Mouse (Mus musculus) cerebellum, adult 2 months (tissue): Measurements from ENCODE around the gene Camkmt. TPM values are rescaled to one million over a fixed set of nuclear protein-coding genes. Genes with fewer than 3 reads are reported as not detected.
A peak's percentile ranks its signal among the peaks of the same experiment; 100 is the strongest.

Source experiments
- DNase-seq, 2 experiments: peaks; one replicate each; pipeline ENCODE4 v3.0.0; 2021
- H3K27ac ChIP-seq: fragments of 200-500 bp; 2 replicates; pipeline ENCODE4 v1.5.1; 2012; ENCODE audit warnings: low read length, control low read depth, inconsistent platforms; ENCODE audit not compliant: insufficient read depth
- H3K27me3 ChIP-seq: fragments of 200-500 bp; 2 replicates; pipeline ENCODE4 v1.6.1; 2012; ENCODE audit warnings: inconsistent platforms, mild to moderate bottlenecking, low read length, moderate library complexity; ENCODE audit not compliant: control insufficient read depth, insufficient read depth
- H3K4me1 ChIP-seq: fragments of 200-500 bp; 2 replicates; pipeline ENCODE4 v1.6.1; 2011; ENCODE audit warnings: low read length; ENCODE audit not compliant: control insufficient read depth, insufficient read depth
- H3K4me3 ChIP-seq: fragments of 200-500 bp; replicated peaks from 2 replicates; pipeline ENCODE3; 2011; ENCODE audit warnings: mild to moderate bottlenecking, low read depth, low read length, control low read depth; ENCODE audit not compliant: insufficient read depth
- CTCF ChIP-seq: fragments of 200-500 bp; IDR thresholded peaks from 2 replicates; pipeline ENCODE4 v1.5.1; 2011; ENCODE audit warnings: low read depth, mild to moderate bottlenecking, control low read depth, low read length, moderate library complexity, borderline replicate concordance; ENCODE audit not compliant: insufficient read depth
- POLR2A ChIP-seq: fragments of 200-500 bp; IDR thresholded peaks from 2 replicates; pipeline ENCODE4 v1.6.1; 2011; ENCODE audit warnings: low read length, control low read depth, borderline replicate concordance; ENCODE audit not compliant: insufficient read depth
- WGBS: fragments of 180-500 bp; shearing (Covaris S2); methylation state at CpG from one replicate; pipeline ENCODE4 v1.1.7; 2018; 5-methylcytosine and 5-hydroxymethylcytosine counted together
- polyA plus RNA-seq: library from polyadenylated mRNA; depleted of rRNA; stranded (reverse); fragments of >200 nt; gene quantifications from 2 replicates; pipeline ENCODE4 v1.2.3, GENCODE M21; 2012

Camkmt gene
- polyA plus RNA-seq, 1 experiment: 6.6 TPM

DNA sequence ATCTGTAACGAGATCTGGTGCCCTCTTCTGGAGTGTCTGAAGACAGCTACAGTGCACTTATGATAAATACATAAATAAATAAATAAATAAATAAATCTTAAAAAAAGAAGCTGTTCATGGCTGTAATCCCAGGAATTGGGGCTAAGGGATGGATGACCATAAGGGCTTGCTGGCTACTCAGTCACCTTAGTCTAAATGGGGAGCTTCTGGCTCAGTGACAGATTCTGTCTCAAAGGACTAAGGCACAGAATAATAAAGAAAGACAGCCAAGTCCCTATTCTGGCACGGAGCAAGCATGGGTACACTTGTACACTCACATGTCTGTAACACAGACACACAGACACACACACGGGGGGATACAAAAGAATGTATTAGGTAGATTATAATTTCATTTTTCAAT is 11.1 kb upstream of the Camkmt start:
- no peaks in the 10 kb centered on the region for H3K4me1 ChIP-seq
- WGBS: 48% methylated on average over 3 of the region's 3 CpGs
- H3K4me3 ChIP-seq: no peak overlapping the region
- H3K27ac ChIP-seq: no peak overlapping the region
- peak in 1 of 2 experiments; percentile 64 for DNase-seq
- H3K27me3 ChIP-seq: no peaks in the 10 kb centered on the region
- TF ChIP-seq POLR2A: no peak
- TF ChIP-seq CTCF: no peak

GRCm38 (mm10) chr17:85080781-85081180 is 9.6 kb upstream of the Camkmt start:
- Histone ChIP-seq H3K4me1 (no peaks in the 10 kb centered on the region), H3K4me3 (no peak overlapping the region), H3K27ac (no peak overlapping the region), H3K27me3 (no peaks in the 10 kb centered on the region)
- TF ChIP-seq POLR2A: no peak
- TF ChIP-seq CTCF: no peak
- no peak for DNase-seq
- WGBS: 94% methylated on average over 11 of the region's 11 CpGs

GRCm38 (mm10) chr17:85085335-85085734 is 5.0 kb upstream of the Camkmt start:
- Histone ChIP-seq H3K27ac (no peak overlapping the region), H3K4me1 (peaks cover 5% of the 10 kb centered on the region; the same call in 1 of the 2 replicates), H3K27me3 (no peaks in the 10 kb centered on the region), H3K4me3 (no peak overlapping the region)
- WGBS: 91% methylated on average over 2 of the region's 2 CpGs
- TF ChIP-seq POLR2A (no peak), CTCF (no peak)
- no peak for DNase-seq

- Histone ChIP-seq H3K27me3 (no peaks in the 10 kb centered on the region), H3K27ac (no peak overlapping the region), H3K4me3 (no peak overlapping the region), H3K4me1 (peaks cover 5% of the 10 kb centered on the region; the same call in 1 of the 2 replicates)
- no peak for DNase-seq
- WGBS: 48% methylated on average over 1 of the region's 1 CpGs
- TF ChIP-seq POLR2A (no peak), CTCF (no peak)
These were observed 3.9 kb upstream of the Camkmt start for GRCm38 (mm10) chr17:85086501-85086900.

DNA sequence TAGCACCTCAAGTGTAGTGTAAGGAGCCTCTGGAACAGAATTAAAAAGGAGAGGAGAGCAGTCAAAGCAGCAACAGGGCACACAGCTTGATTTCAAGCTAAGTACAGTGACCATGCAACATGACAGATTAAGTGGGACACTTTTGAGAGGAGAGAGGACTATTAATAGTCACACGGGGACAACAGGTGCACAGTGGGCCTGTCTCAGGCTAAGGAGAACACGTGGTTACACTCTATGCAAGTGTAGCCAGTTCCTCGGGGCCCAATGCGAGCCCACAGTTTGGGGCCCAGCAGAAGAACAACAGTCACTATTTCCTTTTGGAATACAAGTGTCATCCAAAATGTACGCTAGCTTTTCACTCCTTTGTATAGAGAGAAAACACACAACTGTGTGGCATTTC is 2.8 kb upstream of the Camkmt start:
- DNase-seq: peak; percentile 75 to 87
- no peak for TF ChIP-seq CTCF
- no peak for TF ChIP-seq POLR2A
- H3K4me1 ChIP-seq: peaks cover 5% of the 10 kb centered on the region; the same call in 1 of the 2 replicates
- WGBS: 35% methylated on average over 5 of the region's 5 CpGs
- H3K27me3 ChIP-seq: no peaks in the 10 kb centered on the region
- no peak overlapping the region for H3K27ac ChIP-seq
- H3K4me3 ChIP-seq: no peak overlapping the region

GRCm38 (mm10) chr17:85088401-85088800 is 2.0 kb upstream of the Camkmt start:
- Histone ChIP-seq H3K27ac (no peak overlapping the region), H3K4me1 (peaks cover 5% of the 10 kb centered on the region; the same call in 1 of the 2 replicates), H3K27me3 (no peaks in the 10 kb centered on the region), H3K4me3 (peak overlapping the region; percentile 27)
- 60% methylated on average over 11 of the region's 11 CpGs for WGBS
- no peak for DNase-seq
- no peak for TF ChIP-seq CTCF
- TF ChIP-seq POLR2A: no peak

DNA sequence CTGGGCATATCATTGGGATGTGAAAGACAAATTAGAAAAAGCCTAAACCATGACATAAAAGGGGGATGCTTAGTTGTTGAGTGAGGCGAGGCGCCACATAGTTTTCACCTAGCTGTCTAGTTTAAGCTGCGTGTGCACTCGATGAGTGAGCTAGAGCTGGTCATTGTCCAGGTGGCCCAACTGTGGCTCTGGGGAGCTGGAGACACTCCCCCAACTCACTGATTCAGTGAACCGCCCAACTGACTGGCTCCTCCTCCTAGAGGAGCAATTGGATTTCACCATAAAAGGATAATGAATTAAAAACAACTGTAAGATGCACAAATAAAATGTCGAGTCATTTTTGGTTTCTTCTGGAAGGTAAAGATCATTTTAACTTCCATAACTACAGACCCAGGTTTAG is 1.3 kb upstream of the Camkmt start:
- H3K4me1 ChIP-seq: peaks cover 5% of the 10 kb centered on the region; the same call in 1 of the 2 replicates
- H3K27me3 ChIP-seq: no peaks in the 10 kb centered on the region
- H3K27ac ChIP-seq: no peak overlapping the region
- H3K4me3 ChIP-seq: peak overlapping the region; percentile 98
- WGBS: 26% methylated on average over 6 of the region's 6 CpGs
- TF ChIP-seq POLR2A: no peak
- DNase-seq: peak; percentile 41 to 65

GRCm38 (mm10) chr17:85089621-85090020 is 731 bp upstream of the Camkmt start:
- Histone ChIP-seq H3K27me3 (no peaks in the 10 kb centered on the region), H3K4me3 (peak overlapping the region; percentile 98), H3K27ac (peak overlapping the region; percentile 72), H3K4me1 (peaks cover 5% of the 10 kb centered on the region; the same call in 1 of the 2 replicates)
- under 1% methylated on average over 16 of the region's 16 CpGs for WGBS
- no peak for TF ChIP-seq CTCF
- no peak for TF ChIP-seq POLR2A
- DNase-seq: no peak
